Mouse (Mus musculus): ENCODE measurements around the gene Psma4. TPM values are rescaled to one million over a fixed set of nuclear protein-coding genes. Genes with fewer than 3 reads are reported as not detected.

Psma4 gene
- total RNA-seq, 1 experiment, result 297 TPM

- no peak for DNase-seq (ENCODE audit: low read depth, low spot score)
- TF ChIP-seq MAFK (IDR thresholded peaks at IDR 0.05; ENCODE audit: insufficient read depth, low read depth, low read length), result no peak
- no peak for TF ChIP-seq ZNF384 (IDR thresholded peaks at IDR 0.05; ENCODE audit: low read depth, low read length)
- no peak for TF ChIP-seq HCFC1 (IDR thresholded peaks at IDR 0.05; ENCODE audit: borderline replicate concordance, insufficient read depth, low read length)
- TF ChIP-seq ZC3H11A (IDR thresholded peaks at IDR 0.05; ENCODE audit: borderline replicate concordance, low read depth, low read length), result no peak
- no peak for TF ChIP-seq CHD2 (IDR thresholded peaks at IDR 0.05; ENCODE audit: low read depth, low read length)
- Histone ChIP-seq H3K4me1 (ENCODE audit: control insufficient read depth in 2 of 2, insufficient read depth in 2 of 2, low read length in 2 of 2, poor library complexity in 1 of 2) (peaks cover 3 to 4% of the 10 kb centered on the region in 2 experiments; a peak in 3 of 4 replicates), H3K4me3 (ENCODE audit: insufficient read depth in 1 of 2, low read depth in 1 of 2, low read length in 2 of 2, poor library complexity in 1 of 2, severe bottlenecking in 1 of 2) (no peak overlapping the region), H3K9ac (ENCODE audit: insufficient read depth, low read depth, low read length, poor library complexity, severe bottlenecking) (no peak overlapping the region), H3K27ac (ENCODE audit: insufficient read depth, low read depth, low read length, poor library complexity, severe bottlenecking) (no peak overlapping the region), H3K36me3 (ENCODE audit: control insufficient read depth, insufficient read depth, low read length, poor library complexity, severe bottlenecking) (no peaks in the 10 kb centered on the region), H3K9me3 (ENCODE audit: control insufficient read depth, insufficient read depth, low read depth, low read length) (no peaks in the 10 kb centered on the region)
- in situ Hi-C loops (cut with MboI; ENCODE audit: low sequenced_read_pairs in 2 of 2, unreplicated experiment in 2 of 2), result no loop called here
Measured at GRCm38 (mm10) chr9:54969972-54970637, 19.5 kb downstream of the Psma4 start.

GRCm38 (mm10) chr9:54980674-54981073, 30.1 kb downstream of the Psma4 start, which contains the start of gene Chrna5:
TSS of gene Chrna5 (plus strand) at chr9:54980880.
- DNase-seq (ENCODE audit: low read depth, low spot score), result no peak
- no peak for TF ChIP-seq ZC3H11A (IDR thresholded peaks at IDR 0.05; ENCODE audit: borderline replicate concordance, low read depth, low read length)
- no peak for TF ChIP-seq CHD2 (IDR thresholded peaks at IDR 0.05; ENCODE audit: low read depth, low read length)
- TF ChIP-seq ZNF384 (IDR thresholded peaks at IDR 0.05; ENCODE audit: low read depth, low read length), result no peak
- no peak for TF ChIP-seq MAFK (IDR thresholded peaks at IDR 0.05; ENCODE audit: insufficient read depth, low read depth, low read length)
- no peak for TF ChIP-seq HCFC1 (IDR thresholded peaks at IDR 0.05; ENCODE audit: borderline replicate concordance, insufficient read depth, low read length)
- Histone ChIP-seq H3K9me3 (ENCODE audit: control insufficient read depth, insufficient read depth, low read depth, low read length) (no peaks in the 10 kb centered on the region), H3K4me3 (ENCODE audit: insufficient read depth in 1 of 2, low read depth in 1 of 2, low read length in 2 of 2, poor library complexity in 1 of 2, severe bottlenecking in 1 of 2) (peak within 1 kb of the TSS; percentile 86 to 94), H3K9ac (ENCODE audit: insufficient read depth, low read depth, low read length, poor library complexity, severe bottlenecking) (peak within 1 kb of the TSS; percentile 77), H3K27ac (ENCODE audit: insufficient read depth, low read depth, low read length, poor library complexity, severe bottlenecking) (no peak within 1 kb of the TSS), H3K4me1 (ENCODE audit: control insufficient read depth in 2 of 2, insufficient read depth in 2 of 2, low read length in 2 of 2, poor library complexity in 1 of 2) (0 out of 4 replicates have a peak, but pooled peaks cover 0 to 2% of the 10 kb centered on the region in 2 experiments), H3K36me3 (ENCODE audit: control insufficient read depth, insufficient read depth, low read length, poor library complexity, severe bottlenecking) (no peaks in the 10 kb centered on the region)
- in situ Hi-C loops (cut with MboI; ENCODE audit: low sequenced_read_pairs in 2 of 2, unreplicated experiment in 2 of 2), result no loop called here

- Histone ChIP-seq H3K36me3 (ENCODE audit: control insufficient read depth, insufficient read depth, low read length, poor library complexity, severe bottlenecking) (no peaks in the 10 kb centered on the region), H3K9me3 (ENCODE audit: control insufficient read depth, insufficient read depth, low read depth, low read length) (no peaks in the 10 kb centered on the region), H3K4me3 (ENCODE audit: insufficient read depth in 1 of 2, low read depth in 1 of 2, low read length in 2 of 2, poor library complexity in 1 of 2, severe bottlenecking in 1 of 2) (peak overlapping the region; percentile 86 to 94), H3K27ac (ENCODE audit: insufficient read depth, low read depth, low read length, poor library complexity, severe bottlenecking) (no peak overlapping the region), H3K4me1 (ENCODE audit: control insufficient read depth in 2 of 2, insufficient read depth in 2 of 2, low read length in 2 of 2, poor library complexity in 1 of 2) (0 out of 4 replicates have a peak, but pooled peaks cover 0 to 2% of the 10 kb centered on the region in 2 experiments), H3K9ac (ENCODE audit: insufficient read depth, low read depth, low read length, poor library complexity, severe bottlenecking) (peak overlapping the region; percentile 77)
- in situ Hi-C loops (cut with MboI; ENCODE audit: low sequenced_read_pairs in 2 of 2, unreplicated experiment in 2 of 2), result no loop called here
- peak; percentile 57 for DNase-seq (ENCODE audit: low read depth, low spot score)
- TF ChIP-seq CHD2 (IDR thresholded peaks at IDR 0.05; ENCODE audit: low read depth, low read length) (no peak), MAFK (IDR thresholded peaks at IDR 0.05; ENCODE audit: insufficient read depth, low read depth, low read length) (no peak), HCFC1 (IDR thresholded peaks at IDR 0.05; ENCODE audit: borderline replicate concordance, insufficient read depth, low read length) (no peak), ZC3H11A (IDR thresholded peaks at IDR 0.05; ENCODE audit: borderline replicate concordance, low read depth, low read length) (no peak), ZNF384 (IDR thresholded peaks at IDR 0.05; ENCODE audit: low read depth, low read length) (no peak)
Measured at GRCm38 (mm10) chr9:54981291-54982191, 31.0 kb downstream of the Psma4 start.

- TF ChIP-seq ZNF384 (IDR thresholded peaks at IDR 0.05; ENCODE audit: low read depth, low read length), result no peak
- no peak for TF ChIP-seq MAFK (IDR thresholded peaks at IDR 0.05; ENCODE audit: insufficient read depth, low read depth, low read length)
- TF ChIP-seq CHD2 (IDR thresholded peaks at IDR 0.05; ENCODE audit: low read depth, low read length), result no peak
Measured at GRCm38 (mm10) chr9:54982401-54982800, 31.8 kb downstream of the Psma4 start.

More at GRCm38 (mm10) chr9:54982401-54982800, 31.8 kb downstream of the Psma4 start:
- Histone ChIP-seq H3K9ac (ENCODE audit: insufficient read depth, low read depth, low read length, poor library complexity, severe bottlenecking) (no peak overlapping the region), H3K36me3 (ENCODE audit: control insufficient read depth, insufficient read depth, low read length, poor library complexity, severe bottlenecking) (no peaks in the 10 kb centered on the region), H3K4me1 (ENCODE audit: control insufficient read depth in 2 of 2, insufficient read depth in 2 of 2, low read length in 2 of 2, poor library complexity in 1 of 2) (0 out of 4 replicates have a peak, but pooled peaks cover 0 to 2% of the 10 kb centered on the region in 2 experiments), H3K9me3 (ENCODE audit: control insufficient read depth, insufficient read depth, low read depth, low read length) (no peaks in the 10 kb centered on the region), H3K4me3 (ENCODE audit: insufficient read depth in 1 of 2, low read depth in 1 of 2, low read length in 2 of 2, poor library complexity in 1 of 2, severe bottlenecking in 1 of 2) (no peak overlapping the region), H3K27ac (ENCODE audit: insufficient read depth, low read depth, low read length, poor library complexity, severe bottlenecking) (no peak overlapping the region)
- DNase-seq (ENCODE audit: low read depth, low spot score), result no peak
- in situ Hi-C loops (cut with MboI; ENCODE audit: low sequenced_read_pairs in 2 of 2, unreplicated experiment in 2 of 2), result no loop called here

All from ES-E14 (cell line).